Mouse (Mus musculus) intestine, embryonic 15.5 days (tissue): ENCODE measurements around the gene Lao1. TPM values are rescaled to one million over a fixed set of nuclear protein-coding genes. Genes with fewer than 3 reads are reported as not detected.
"Not testable (repeated sequence)": the region's sequence is repeated elsewhere in the genome, so short reads cannot be mapped to it uniquely, and the experiment has no call there.

ENCODE experiments used
- ATAC-seq: fragments of 200-750 bp; cut with Nextera tagmentation; 2 replicates; pipeline ENCODE4 v1.8.0; 2017; ENCODE audit warnings: moderate TSS enrichment, moderate library complexity
- H3K27ac ChIP-seq: fragments of 300-500 bp; sonication (generic); 2 replicates; pipeline ENCODE4 v1.5.1; 2015; ENCODE audit warnings: mild to moderate bottlenecking, inconsistent platforms
- H3K27me3 ChIP-seq: fragments of 300-500 bp; sonication (generic); replicated peaks from 2 replicates; pipeline ENCODE4 v1.6.1; 2015; ENCODE audit warnings: inconsistent platforms
- H3K36me3 ChIP-seq: fragments of 300-500 bp; sonication (generic); 2 replicates; pipeline ENCODE4 v1.6.1; 2015; ENCODE audit warnings: inconsistent platforms
- H3K4me1 ChIP-seq: fragments of 300-500 bp; sonication (generic); replicated peaks from 2 replicates; pipeline ENCODE4 v1.6.1; 2015; ENCODE audit warnings: inconsistent platforms
- H3K4me2 ChIP-seq: fragments of 300-500 bp; sonication (generic); replicated peaks from 2 replicates; pipeline ENCODE4 v1.6.1; 2015; ENCODE audit warnings: mild to moderate bottlenecking, inconsistent platforms
- H3K4me3 ChIP-seq: fragments of 300-500 bp; sonication (generic); replicated peaks from 2 replicates; pipeline ENCODE4 v1.5.1; 2015; ENCODE audit warnings: inconsistent platforms
- H3K9ac ChIP-seq: fragments of 300-500 bp; sonication (generic); 2 replicates; pipeline ENCODE4 v1.6.1; 2015; ENCODE audit warnings: inconsistent platforms
- H3K9me3 ChIP-seq: fragments of 300-500 bp; sonication (generic); 2 replicates; pipeline ENCODE4 v1.6.1; 2016; ENCODE audit warnings: inconsistent platforms
- WGBS: fragments of 180-500 bp; shearing (Covaris S2); methylation state at CpG from one replicate; pipeline ENCODE4 v1.1.7; 2015; 5-methylcytosine and 5-hydroxymethylcytosine counted together
- polyA plus RNA-seq: library from polyadenylated mRNA; unstranded; fragments of >200 nt; fragmentation: Nextera tagmentation; extraction: Ambion mirVana; gene quantifications from 2 replicates; pipeline ENCODE4 v1.2.1, GENCODE M21; 2015

Lao1 gene
- polyA plus RNA-seq, result not detected in 2 replicates

DNA sequence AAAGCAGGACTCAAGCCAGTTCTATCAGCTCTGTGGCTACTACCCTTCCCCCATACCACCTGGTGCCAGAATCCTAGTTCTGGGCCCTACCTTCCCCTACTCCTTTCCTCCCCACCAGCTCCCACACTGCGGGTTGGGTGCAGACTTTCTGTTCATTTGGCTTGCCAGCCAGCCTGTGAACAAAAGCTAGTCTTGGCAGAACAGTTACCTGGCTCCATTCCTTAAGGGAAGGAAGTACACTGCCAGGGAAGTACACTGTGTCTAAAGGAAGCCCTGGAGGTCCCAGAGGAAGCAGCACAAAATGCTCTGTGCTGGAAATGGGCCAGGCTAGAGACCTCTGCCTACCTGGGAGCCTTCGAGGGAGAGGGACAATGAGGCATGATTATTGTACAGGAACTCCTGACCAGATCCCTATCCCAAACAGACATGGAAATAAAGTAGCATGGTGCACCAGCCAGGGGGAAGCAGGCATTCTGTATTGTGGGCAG, at the start of gene Lao1:
Gene Lao1 (plus strand): TSS at position 438 of the 488 bp plus-strand sequence.
- Histone ChIP-seq H3K9ac (no peak within 1 kb of the TSS; the same call in 1 of the 2 replicates), H3K9me3 (no peaks in the 10 kb centered on the region), H3K27ac (no peak within 1 kb of the TSS), H3K4me3 (no peak within 1 kb of the TSS), H3K36me3 (no peaks in the 10 kb centered on the region), H3K4me2 (no peak within 1 kb of the TSS), H3K4me1 (no peaks in the 10 kb centered on the region), H3K27me3 (no peaks in the 10 kb centered on the region)
- WGBS, result 76% methylated on average over 2 of the region's 2 CpGs
- ATAC-seq, result no peak

DNA sequence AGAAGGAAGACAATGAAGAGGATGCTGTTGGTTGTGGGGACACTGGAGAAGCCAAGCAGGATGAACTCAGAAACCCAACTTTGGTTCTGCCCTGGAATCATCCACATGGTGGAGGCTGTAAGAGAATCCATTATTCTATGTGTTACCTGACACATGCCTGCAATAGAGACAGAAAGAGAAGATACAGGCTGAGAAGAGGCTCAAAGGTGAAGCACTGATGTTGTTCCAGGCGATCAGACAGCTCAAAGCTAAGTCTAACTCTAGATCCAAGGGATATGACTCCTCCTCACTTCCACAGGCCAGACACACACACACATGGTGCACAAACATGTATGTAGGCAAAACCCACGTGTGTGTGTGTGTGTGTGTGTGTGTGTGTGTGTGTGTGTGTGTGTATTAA, 44.0 kb upstream of the Lao1 start, which contains the start of gene Olfr1329:
Gene Olfr1329 (minus strand): TSS at position 101 of the 400 bp plus-strand sequence.
- H3K4me3 ChIP-seq, H3K27me3 ChIP-seq, H3K27ac ChIP-seq, H3K4me2 ChIP-seq, H3K9ac ChIP-seq, H3K4me1 ChIP-seq, H3K36me3 ChIP-seq, H3K9me3 ChIP-seq, ATAC-seq: not testable (repeated sequence)
- 60% methylated on average over 2 of the region's 2 CpGs for WGBS

DNA sequence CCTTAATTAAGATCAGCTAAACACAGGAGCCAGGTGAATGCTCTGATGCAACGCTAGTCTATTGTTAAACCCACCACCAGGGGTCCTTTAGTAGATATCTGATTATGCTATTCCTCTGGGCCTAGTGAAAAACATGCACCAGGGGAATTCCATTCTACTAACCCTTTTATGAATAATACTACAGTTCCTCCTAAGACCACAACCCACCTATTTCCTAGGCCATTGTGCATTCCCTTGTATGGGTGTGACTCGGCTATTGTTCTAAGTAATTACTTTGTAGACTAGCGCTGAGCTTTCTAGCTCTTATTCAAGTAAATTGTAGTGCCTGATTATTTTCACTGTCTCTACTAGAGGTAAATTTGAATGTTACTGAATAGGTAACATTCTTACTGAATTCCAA, 30.1 kb upstream of the Lao1 start:
- WGBS, result 89% methylated on average over 3 of the region's 3 CpGs
- not testable (repeated sequence) for H3K36me3 ChIP-seq, H3K4me3 ChIP-seq, H3K4me2 ChIP-seq, H3K9ac ChIP-seq, ATAC-seq, H3K27ac ChIP-seq, H3K4me1 ChIP-seq, H3K9me3 ChIP-seq, H3K27me3 ChIP-seq

DNA sequence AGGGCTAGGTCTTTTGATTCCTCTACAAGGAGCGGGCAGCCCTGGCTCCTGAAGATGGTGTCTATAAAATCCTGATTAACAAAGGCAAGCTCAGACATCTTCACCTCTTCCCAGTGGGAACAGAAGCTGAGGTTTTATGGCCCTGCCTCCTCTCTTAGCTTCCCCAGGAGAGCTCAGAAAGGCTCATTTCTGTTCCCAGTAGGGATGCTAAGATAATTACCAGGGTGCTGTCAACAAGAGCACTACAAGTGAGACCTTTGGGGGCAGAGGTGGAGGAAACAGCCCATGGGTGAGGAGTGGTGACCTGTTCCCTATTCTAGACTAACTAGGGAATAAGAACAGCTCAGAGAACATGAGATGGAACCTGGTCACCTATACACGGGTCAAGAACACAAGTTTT, 22.9 kb upstream of the Lao1 start, which contains the start of gene Olfr1328:
Gene Olfr1328 (minus strand): TSS at position 101 of the 400 bp plus-strand sequence.
- Histone ChIP-seq H3K9me3 (no peaks in the 10 kb centered on the region), H3K27ac (no peak within 1 kb of the TSS), H3K27me3 (no peaks in the 10 kb centered on the region), H3K36me3 (no peaks in the 10 kb centered on the region), H3K9ac (no peak within 1 kb of the TSS), H3K4me1 (no peaks in the 10 kb centered on the region), H3K4me2 (no peak within 1 kb of the TSS), H3K4me3 (no peak within 1 kb of the TSS)
- no peak for ATAC-seq
- WGBS, result 59% methylated on average over 2 of the region's 2 CpGs

DNA sequence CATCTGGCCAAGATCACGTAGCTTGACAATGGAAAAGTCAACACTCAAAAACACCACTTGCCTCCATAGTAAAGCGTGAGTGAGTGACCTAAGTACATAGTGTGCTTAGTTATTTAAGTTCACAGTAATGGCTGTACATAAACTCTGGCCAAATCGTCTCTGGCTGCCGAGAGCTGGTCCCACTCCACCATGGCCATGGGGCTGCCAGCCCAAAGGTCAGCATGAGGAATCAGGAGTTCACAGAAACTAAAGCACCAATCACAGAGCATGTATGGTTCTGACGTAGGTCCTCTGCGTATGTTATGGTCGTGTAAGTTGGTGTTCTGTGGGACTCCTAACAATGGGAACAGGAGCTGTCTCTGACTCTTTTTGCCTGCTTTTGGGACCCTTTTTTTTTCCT, 2.6 kb upstream of the Lao1 start:
- Histone ChIP-seq H3K4me3 (no peak overlapping the region), H3K9me3 (no peaks in the 10 kb centered on the region), H3K27ac (no peak overlapping the region), H3K27me3 (no peaks in the 10 kb centered on the region), H3K4me2 (no peak overlapping the region), H3K4me1 (no peaks in the 10 kb centered on the region), H3K9ac (no peak overlapping the region), H3K36me3 (no peaks in the 10 kb centered on the region)
- ATAC-seq, result no peak
- WGBS, result 86% methylated on average over 7 of the region's 7 CpGs

DNA sequence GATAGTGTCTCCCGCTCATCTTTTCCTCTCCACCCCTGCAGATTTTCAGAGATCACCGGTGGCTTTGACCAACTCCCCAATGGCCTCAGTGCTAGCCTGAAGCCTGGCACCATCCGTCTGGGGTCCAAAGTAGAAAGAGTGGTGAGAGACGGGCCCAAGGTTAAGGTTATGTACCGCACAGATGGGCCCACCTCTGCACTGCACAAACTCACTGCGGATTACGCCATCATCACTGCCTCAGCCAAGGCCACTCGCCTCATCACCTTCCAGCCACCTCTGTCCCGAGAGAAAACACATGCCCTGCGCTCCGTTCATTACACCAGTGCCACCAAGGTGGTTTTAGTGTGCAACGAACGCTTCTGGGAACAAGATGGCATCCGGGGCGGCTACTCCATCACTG, 6.3 kb downstream of the Lao1 start:
- ATAC-seq, result no peak
- 90% methylated on average over 15 of the region's 15 CpGs for WGBS
- no peaks in the 10 kb centered on the region for H3K9me3 ChIP-seq
- no peak overlapping the region for H3K27ac ChIP-seq
- H3K4me3 ChIP-seq, result no peak overlapping the region
- H3K4me2 ChIP-seq, result no peak overlapping the region
- H3K27me3 ChIP-seq, result no peaks in the 10 kb centered on the region
- H3K4me1 ChIP-seq, result no peaks in the 10 kb centered on the region
- no peak overlapping the region for H3K9ac ChIP-seq
- no peaks in the 10 kb centered on the region for H3K36me3 ChIP-seq

DNA sequence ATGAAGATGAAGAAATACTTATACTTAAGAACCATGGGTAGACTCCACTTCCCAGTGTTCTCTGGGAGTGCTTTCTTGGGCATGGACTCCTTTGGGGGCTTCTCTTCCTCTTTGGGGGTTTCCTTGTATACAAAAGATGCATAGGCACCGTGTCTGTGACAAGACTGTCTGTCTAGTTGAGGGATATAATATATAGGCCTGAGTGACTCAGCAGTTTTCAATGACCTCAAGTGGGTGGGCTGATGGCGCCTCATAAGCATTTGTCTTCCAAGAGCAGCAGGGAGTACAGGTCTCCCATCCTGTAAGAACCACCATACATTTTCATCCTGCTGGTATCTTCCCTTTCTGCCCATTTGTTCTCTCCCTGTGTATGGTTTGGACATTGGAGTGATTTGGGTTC, 11.9 kb downstream of the Lao1 start:
- Histone ChIP-seq H3K27me3 (no peaks in the 10 kb centered on the region), H3K27ac (no peak overlapping the region), H3K4me3 (no peak overlapping the region), H3K9me3 (no peaks in the 10 kb centered on the region), H3K4me1 (no peaks in the 10 kb centered on the region), H3K4me2 (no peak overlapping the region), H3K36me3 (no peaks in the 10 kb centered on the region), H3K9ac (no peak overlapping the region)
- 79% methylated on average over 2 of the region's 2 CpGs for WGBS
- no peak for ATAC-seq

DNA sequence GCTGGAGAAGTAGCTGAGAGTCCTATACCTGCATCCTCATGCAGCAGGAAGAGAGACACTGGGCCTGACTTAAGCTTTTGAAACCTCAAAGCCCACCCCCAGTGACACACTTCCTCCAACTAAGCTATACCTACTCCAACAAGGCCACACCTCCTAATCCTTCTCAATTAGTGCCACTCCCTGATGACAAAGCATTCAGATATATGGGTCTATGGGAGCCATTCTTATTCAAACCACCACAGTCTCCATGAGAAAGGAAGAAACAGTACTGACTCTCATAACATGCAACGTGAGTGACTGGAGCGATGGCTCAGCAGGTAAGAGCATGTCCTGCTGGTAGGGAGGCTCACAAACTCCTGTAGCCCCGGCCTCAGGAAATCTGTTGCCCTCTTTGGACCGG, 23.9 kb downstream of the Lao1 start:
- H3K4me3 ChIP-seq, result no peak overlapping the region
- no peak overlapping the region for H3K27ac ChIP-seq
- no peaks in the 10 kb centered on the region for H3K9me3 ChIP-seq
- H3K9ac ChIP-seq, result no peak overlapping the region
- no peak for ATAC-seq
- H3K4me1 ChIP-seq, result no peaks in the 10 kb centered on the region
- no peak overlapping the region for H3K4me2 ChIP-seq
- H3K27me3 ChIP-seq, result no peaks in the 10 kb centered on the region
- WGBS, result 88% methylated on average over 4 of the region's 4 CpGs
- H3K36me3 ChIP-seq, result no peaks in the 10 kb centered on the region

DNA sequence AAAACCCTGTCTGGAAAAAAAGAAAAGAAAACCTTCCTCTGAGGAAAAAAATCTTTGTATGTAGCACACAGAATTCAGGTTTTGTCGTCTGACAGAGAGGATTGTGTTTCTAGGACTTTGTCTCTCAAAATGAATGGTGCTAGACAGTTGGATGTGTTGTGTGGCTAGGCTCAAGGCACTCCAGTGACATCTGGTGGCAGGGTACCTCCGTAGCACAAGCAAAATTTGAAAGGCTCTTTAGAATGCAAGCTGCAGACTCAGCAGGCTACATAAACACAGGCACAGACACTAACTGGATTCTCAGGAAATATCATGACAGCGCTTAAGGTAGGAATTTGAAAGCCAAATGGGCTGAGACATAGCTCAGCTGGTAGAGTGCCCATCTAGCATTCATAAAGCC, 27.2 kb downstream of the Lao1 start:
- WGBS, result 6% methylated on average over 3 of the region's 3 CpGs
- no peak overlapping the region for H3K4me3 ChIP-seq

DNA sequence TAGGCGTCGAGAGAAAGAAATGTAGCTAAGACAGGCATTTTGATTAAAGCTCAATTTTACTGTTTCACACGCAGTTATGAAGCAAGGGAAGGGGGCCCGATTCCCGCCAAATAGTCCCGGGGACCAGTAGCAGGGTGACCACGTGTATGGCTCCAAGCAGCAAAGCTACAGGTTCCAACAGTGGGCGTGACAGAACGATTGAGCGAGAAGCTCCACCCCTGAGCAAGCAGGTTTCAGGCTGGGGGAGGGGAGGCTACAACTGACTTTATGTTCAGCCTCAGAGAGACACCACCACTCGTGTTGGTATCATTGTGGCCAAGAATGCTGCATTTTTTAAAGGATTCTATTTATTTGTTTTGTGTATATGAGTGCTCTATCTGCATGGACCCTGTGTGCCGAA, 28.0 kb downstream of the Lao1 start:
- Histone ChIP-seq H3K4me1 (no peaks in the 10 kb centered on the region), H3K9me3 (no peaks in the 10 kb centered on the region), H3K4me2 (no peak overlapping the region), H3K4me3 (no peak overlapping the region), H3K9ac (no peak overlapping the region), H3K27me3 (no peaks in the 10 kb centered on the region), H3K27ac (no peak overlapping the region), H3K36me3 (no peaks in the 10 kb centered on the region)
- 23% methylated on average over 12 of the region's 12 CpGs for WGBS
- ATAC-seq, result no peak

More for the DNA sequence above, 27.2 kb downstream of the Lao1 start:
- Histone ChIP-seq H3K9ac (no peak overlapping the region), H3K9me3 (no peaks in the 10 kb centered on the region), H3K4me2 (no peak overlapping the region), H3K4me1 (no peaks in the 10 kb centered on the region), H3K27ac (no peak overlapping the region), H3K27me3 (no peaks in the 10 kb centered on the region), H3K36me3 (no peaks in the 10 kb centered on the region)
- no peak for ATAC-seq

DNA sequence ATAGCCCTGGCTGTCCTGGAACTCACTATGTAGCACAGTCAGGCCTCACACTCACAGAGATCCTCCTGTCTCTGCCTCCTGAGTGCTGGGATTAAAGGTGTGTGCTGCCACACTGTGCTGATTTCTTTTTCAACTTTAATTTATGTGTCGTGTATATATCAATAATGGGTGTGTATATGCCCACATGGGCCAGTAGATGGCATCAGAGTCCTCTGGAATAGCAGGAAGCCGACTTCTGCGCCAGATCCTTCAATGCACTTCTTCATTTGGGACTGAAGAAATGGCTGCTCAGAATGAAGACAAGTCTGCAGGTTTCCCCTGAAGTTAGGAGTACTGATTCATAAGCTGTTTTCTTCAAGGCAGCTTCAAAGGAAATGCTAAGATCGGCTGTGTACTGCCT, 30.4 kb downstream of the Lao1 start:
- no peak for ATAC-seq
- no peak overlapping the region for H3K9ac ChIP-seq
- H3K27ac ChIP-seq, result no peak overlapping the region

DNA sequence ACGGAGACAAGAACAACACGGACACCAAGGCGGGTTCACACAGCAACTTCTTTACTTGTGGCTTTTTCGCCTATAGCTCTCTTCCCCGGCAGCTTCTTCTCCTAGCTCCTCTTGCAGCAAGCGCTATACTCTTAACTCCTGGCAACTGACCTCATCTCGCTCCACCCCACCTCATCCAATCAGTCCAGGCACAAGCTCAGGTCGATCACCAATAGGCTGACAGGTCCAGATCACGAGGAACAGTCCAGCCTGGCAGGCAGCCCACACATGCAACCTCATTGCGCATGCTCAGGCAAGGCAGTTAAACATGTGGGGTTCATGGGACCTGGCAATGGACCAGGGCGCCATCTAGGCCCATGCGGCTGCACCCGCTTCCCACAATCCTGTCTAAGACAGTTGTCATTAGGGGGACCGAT, 35.8 kb downstream of the Lao1 start:
- no peaks in the 10 kb centered on the region for H3K27me3 ChIP-seq
- no peaks in the 10 kb centered on the region for H3K9me3 ChIP-seq
- no peaks in the 10 kb centered on the region for H3K36me3 ChIP-seq
- no peaks in the 10 kb centered on the region for H3K4me1 ChIP-seq
- H3K4me2 ChIP-seq, result no peak overlapping the region
- WGBS, result 88% methylated on average over 14 of the region's 14 CpGs
- no peak overlapping the region for H3K27ac ChIP-seq
- H3K9ac ChIP-seq, result no peak overlapping the region
- no peak overlapping the region for H3K4me3 ChIP-seq
- no peak for ATAC-seq

More for the DNA sequence above, 30.4 kb downstream of the Lao1 start:
- H3K4me3 ChIP-seq, result no peak overlapping the region
- H3K27me3 ChIP-seq, result no peaks in the 10 kb centered on the region
- H3K4me2 ChIP-seq, result no peak overlapping the region
- H3K4me1 ChIP-seq, result no peaks in the 10 kb centered on the region
- H3K36me3 ChIP-seq, result no peaks in the 10 kb centered on the region
- no peaks in the 10 kb centered on the region for H3K9me3 ChIP-seq
- 35% methylated on average over 4 of the region's 4 CpGs for WGBS

DNA sequence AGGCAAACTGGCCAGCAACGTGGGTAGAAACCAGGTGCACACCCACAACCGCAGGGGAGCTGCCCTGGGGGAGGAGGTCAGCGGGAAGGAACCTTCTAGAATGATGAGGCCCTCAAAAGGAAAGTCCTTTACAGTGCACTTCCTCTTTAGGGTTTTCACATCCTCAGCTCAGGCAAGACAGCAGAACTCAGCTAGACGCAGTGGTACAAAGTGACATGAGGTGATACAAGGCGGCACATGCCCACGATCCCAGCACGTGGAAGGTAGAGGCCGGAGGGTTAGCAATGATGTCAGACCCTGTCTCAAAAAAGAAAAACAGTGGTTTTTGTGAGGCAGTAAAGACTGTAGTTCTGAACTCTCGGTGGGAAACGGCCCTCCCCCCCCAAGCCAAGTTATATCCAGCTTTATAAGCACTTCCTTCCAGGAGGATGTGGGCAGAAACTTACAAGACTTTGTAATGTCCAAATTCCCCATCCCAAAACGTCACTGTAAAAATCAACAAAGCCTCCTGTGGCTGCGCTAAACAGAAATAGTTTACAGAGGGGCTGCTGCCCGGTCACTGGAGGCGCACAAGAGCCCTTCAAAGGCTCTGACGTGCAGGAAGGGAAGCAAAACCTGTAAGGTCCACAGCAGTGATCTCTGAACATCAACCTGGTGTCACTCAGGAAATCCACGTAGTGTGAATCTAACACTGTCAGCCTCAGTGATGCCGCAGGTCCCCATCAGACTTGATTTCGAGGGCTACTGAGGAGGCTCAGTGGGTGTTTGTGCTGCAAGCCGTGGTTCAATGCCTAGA, 38.5 kb downstream of the Lao1 start:
- Histone ChIP-seq H3K36me3 (no peaks in the 10 kb centered on the region), H3K4me3 (no peak overlapping the region), H3K4me1 (no peaks in the 10 kb centered on the region), H3K27me3 (no peaks in the 10 kb centered on the region), H3K27ac (no peak overlapping the region), H3K9me3 (no peaks in the 10 kb centered on the region), H3K9ac (no peak overlapping the region), H3K4me2 (no peak overlapping the region)
- ATAC-seq, result no peak
- 51% methylated on average over 19 of the region's 19 CpGs for WGBS
